In the genomic region with DNA sequence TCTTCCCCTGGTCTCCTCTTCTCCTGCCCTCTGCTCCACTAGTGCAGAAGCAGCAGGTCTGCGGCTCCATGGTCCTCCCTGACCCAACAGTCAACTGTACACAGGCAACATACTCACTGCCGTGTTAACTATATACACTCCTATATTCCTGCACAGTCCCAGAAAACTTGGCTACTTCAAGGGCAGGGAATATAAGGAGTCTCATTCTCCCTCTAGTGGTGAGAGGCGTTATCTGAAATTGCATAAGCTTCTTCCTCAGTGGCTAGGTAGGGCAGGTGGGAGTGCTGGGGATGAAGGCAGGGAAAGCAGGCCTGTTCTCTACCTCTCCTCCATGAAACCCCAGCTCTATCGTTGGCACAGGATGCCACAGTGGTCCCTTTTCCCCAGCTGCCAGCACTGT, we compare ENCODE assay signal across 9 mouse cellular contexts. TPM values are rescaled to one million over a fixed set of nuclear protein-coding genes. Genes with fewer than 3 reads are reported as not detected.
DNase-seq lines count a peak whose midpoint lies in the region; ATAC-seq and TF ChIP-seq lines count a peak whose summit lies in the region.
"Had no signal": no experiment of that assay in that cellular context is flagged by ENCODE, and none has a peak within 500 bp of the region (broad histone marks: within the 10 kb centered on the region; RNA-seq: fewer than 3 reads in every experiment).

No protein-coding gene starts in this region.

- TF ChIP-seq CTCF in MEL (IDR thresholded peaks at IDR 0.05 in 2 of 3, conservative IDR thresholded peaks at IDR 0.05 in 1 of 3; ENCODE audit: control insufficient read depth in 1 of 3, insufficient read depth in 1 of 3, low read depth in 2 of 3, low read length in 3 of 3, poor library complexity in 1 of 3, severe bottlenecking in 1 of 3): peak in 1 of 3 experiments; percentile 15; a peak in 1 of 6 replicates

- no peaks in the 10 kb centered on the region for H3K36me3 ChIP-seq in MEL (ENCODE audit: control insufficient read depth in 1 of 2, insufficient read depth in 2 of 2, low read length in 2 of 2)
- H3K36me3 ChIP-seq in forebrain, embryonic 12.5 days (replicated peaks): no peaks in the 10 kb centered on the region
- H3K36me3 ChIP-seq in neural tube, embryonic 12.5 days: no peaks in the 10 kb centered on the region

- DNase-seq in heart, adult 11 months: peak; percentile 78
- DNase-seq in heart, postnatal 25 days (ENCODE audit: low spot score): no peak
- peak; percentile 2 for DNase-seq in MEL (ENCODE audit: low read depth, low spot score)
- peak; percentile 19 for DNase-seq in kidney, postnatal 10 days
- no peak for DNase-seq in gastrocnemius, adult 8-10 months (ENCODE audit: low spot score in 2 of 2)

- no peaks in the 10 kb centered on the region for H3K9me3 ChIP-seq in MEL (replicated peaks; ENCODE audit: insufficient read depth, low read length)
- H3K9me3 ChIP-seq in forebrain, embryonic 12.5 days: no peaks in the 10 kb centered on the region
- no peaks in the 10 kb centered on the region for H3K9me3 ChIP-seq in neural tube, embryonic 12.5 days

- no peak for TF ChIP-seq POLR2A in MEL (IDR thresholded peaks at IDR 0.05; ENCODE audit: control insufficient read depth in 1 of 2, insufficient read depth in 1 of 2, low read depth in 1 of 2, low read length in 2 of 2, poor library complexity in 1 of 2)

- 39% methylated on average over 4 of the region's 4 CpGs for WGBS in forebrain, embryonic 12.5 days
- 30% methylated on average over 4 of the region's 4 CpGs for WGBS in neural tube, embryonic 12.5 days

- no peaks in the 10 kb centered on the region for H3K4me1 ChIP-seq in MEL (ENCODE audit: control insufficient read depth in 1 of 2, insufficient read depth in 2 of 2, low read length in 2 of 2)
- peaks cover 9% of the 10 kb centered on the region; the same call in 1 of the 2 replicates for H3K4me1 ChIP-seq in forebrain, embryonic 12.5 days
- 0 out of 2 replicates have a peak, but pooled peaks cover 6% of the 10 kb centered on the region for H3K4me1 ChIP-seq in neural tube, embryonic 12.5 days

- intact Hi-C loops in heart, postnatal 25 days (cut with DNase I): loop anchor here (10.0 kb wide), 1 partner anchor 119 kb away; no protein-coding TSS in a partner anchor

- H3K79me2 ChIP-seq in MEL (ENCODE audit: control insufficient read depth, insufficient read depth, low read length, poor library complexity): no peaks in the 10 kb centered on the region

- no peak overlapping the region for H3K4me3 ChIP-seq in MEL (ENCODE audit: control insufficient read depth in 1 of 2, insufficient read depth in 1 of 2, low read depth in 2 of 2, low read length in 2 of 2)
- H3K4me3 ChIP-seq in forebrain, embryonic 12.5 days (replicated peaks): no peak overlapping the region
- H3K4me3 ChIP-seq in neural tube, embryonic 12.5 days: no peak overlapping the region

- no peak overlapping the region for H3K4me2 ChIP-seq in forebrain, embryonic 12.5 days
- H3K4me2 ChIP-seq in neural tube, embryonic 12.5 days (replicated peaks): no peak overlapping the region

- H3K27ac ChIP-seq in MEL (ENCODE audit: control insufficient read depth, low read depth, low read length): no peak overlapping the region
- no peak overlapping the region for H3K27ac ChIP-seq in forebrain, embryonic 12.5 days
- no peak overlapping the region for H3K27ac ChIP-seq in neural tube, embryonic 12.5 days

- H3K9ac ChIP-seq in MEL (ENCODE audit: control insufficient read depth, low read depth, low read length, poor library complexity, severe bottlenecking): no peak overlapping the region
- H3K9ac ChIP-seq in forebrain, embryonic 12.5 days: no peak overlapping the region
- H3K9ac ChIP-seq in neural tube, embryonic 12.5 days: no peak overlapping the region

- TF ChIP-seq EP300 in MEL (IDR thresholded peaks at IDR 0.05; ENCODE audit: low read depth in 1 of 2, low read length in 2 of 2): no peak

- no peaks in the 10 kb centered on the region for H3K27me3 ChIP-seq in MEL (ENCODE audit: control insufficient read depth in 1 of 2, insufficient read depth in 2 of 2, low read length in 2 of 2)
- peaks cover 28% of the 10 kb centered on the region for H3K27me3 ChIP-seq in forebrain, embryonic 12.5 days
- peaks cover 16% of the 10 kb centered on the region for H3K27me3 ChIP-seq in neural tube, embryonic 12.5 days (replicated peaks)

- ATAC-seq in forebrain, embryonic 12.5 days (ENCODE audit: low FRiP score): peak; percentile 28; the same call in 1 of the 2 replicates
- peak; percentile 31; the same call in 1 of the 2 replicates for ATAC-seq in neural tube, embryonic 12.5 days (ENCODE audit: low FRiP score, low read depth)
- ATAC-seq in activated CD4-positive, CD25-positive, alpha-beta regulatory T cell, adult 4 months: no peak

- no peak for TF ChIP-seq RAD21 in MEL (IDR thresholded peaks at IDR 0.05; ENCODE audit: low read depth, low read length)

TF ChIP-seq in MEL, 35 proteins besides CTCF, POLR2A, EP300 and RAD21:
- TF ChIP-seq UBTF (IDR thresholded peaks at IDR 0.05; ENCODE audit: borderline replicate concordance, insufficient read depth, low read depth, low read length) (no peak), NRF1 (IDR thresholded peaks at IDR 0.05; ENCODE audit: insufficient read depth, low read depth, low read length, poor library complexity, severe bottlenecking) (no peak), KAT2A (conservative IDR thresholded peaks at IDR 0.05; ENCODE audit: low read depth, low read length) (no peak), MYC (IDR thresholded peaks at IDR 0.05; ENCODE audit: low read depth, low read length) (no peak), USF1 (IDR thresholded peaks at IDR 0.05; ENCODE audit: low read depth, low read length) (no peak), BHLHE40 (IDR thresholded peaks at IDR 0.05; ENCODE audit: borderline replicate concordance, low read depth, low read length) (no peak), ZNF384 (IDR thresholded peaks at IDR 0.05; ENCODE audit: low read depth, low read length) (no peak), RCOR1 (IDR thresholded peaks at IDR 0.05; ENCODE audit: low read depth, low read length) (no peak), GABPA (IDR thresholded peaks at IDR 0.05; ENCODE audit: low read depth, low read length) (no peak), SIN3A (IDR thresholded peaks at IDR 0.05; ENCODE audit: low read length) (no peak), SMC3 (IDR thresholded peaks at IDR 0.05; ENCODE audit: low read depth, low read length) (no peak), MYB (IDR thresholded peaks at IDR 0.05; ENCODE audit: low read depth, low read length) (no peak), MXI1 (IDR thresholded peaks at IDR 0.05; ENCODE audit: low read depth, low read length) (no peak), CHD2 (IDR thresholded peaks at IDR 0.05; ENCODE audit: low read length) (no peak), USF2 (IDR thresholded peaks at IDR 0.05; ENCODE audit: borderline replicate concordance in 1 of 2, insufficient read depth in 1 of 2, low read depth in 1 of 2, low read length in 2 of 2) (no peak), POLR2AphosphoS2 (IDR thresholded peaks at IDR 0.05; ENCODE audit: low read length) (no peak), ETS1 (IDR thresholded peaks at IDR 0.05; ENCODE audit: low read depth, low read length) (no peak), HCFC1 (IDR thresholded peaks at IDR 0.05; ENCODE audit: low read depth, low read length) (no peak)

RNA-seq across cellular contexts. Expression of gene Gabrg3, which starts 2.9 kb away (rescaled TPM):
- under 1 TPM; 0.03 TPM for total RNA-seq in heart, postnatal 25 days (2021)
- not detected in 2 replicates for total RNA-seq in MEL (2012; rRNA removed)
- not detected for polyA plus RNA-seq in MEL (2012; ENCODE audit: insufficient read depth in 1 of 2, insufficient read length in 2 of 2, low read depth in 1 of 2, low replicate concordance in 2 of 2, missing spikeins in 1 of 2)
- 0.47 and 0.98 TPM in 2 replicates for polyA plus RNA-seq in forebrain, embryonic 12.5 days (2016; fragmentation: Nextera tagmentation; extraction: Ambion mirVana)
- polyA plus RNA-seq in neural tube, embryonic 12.5 days (2016; fragmentation: Nextera tagmentation; extraction: Ambion mirVana): 1.5 and 1.7 TPM in 2 replicates
- under 1 TPM in 1 of 2 experiments, not detected in 1; 0.09 TPM for polyA plus RNA-seq in activated CD4-positive, CD25-positive, alpha-beta regulatory T cell, adult 4 months (2017; shearing (Covaris generic))
- not detected for total RNA-seq in gastrocnemius, adult 8-10 months (2022)
- total RNA-seq: hematopoietic stem cell, adult 5-6 weeks had no signal

RNA-seq across cellular contexts. Expression of gene Gabrb3, which starts 35.4 kb away (rescaled TPM):
- under 1 TPM; 0.64 to 0.83 TPM for total RNA-seq in heart, postnatal 25 days (2021)
- total RNA-seq in MEL (2012; rRNA removed): not detected in 2 replicates
- not detected for polyA plus RNA-seq in MEL (2012; ENCODE audit: insufficient read depth in 1 of 2, insufficient read length in 2 of 2, low read depth in 1 of 2, low replicate concordance in 2 of 2, missing spikeins in 1 of 2)
- polyA plus RNA-seq in forebrain, embryonic 12.5 days (2016; fragmentation: Nextera tagmentation; extraction: Ambion mirVana): 11.9 and 17.9 TPM in 2 replicates
- 17.1 and 22.8 TPM in 2 replicates for polyA plus RNA-seq in neural tube, embryonic 12.5 days (2016; fragmentation: Nextera tagmentation; extraction: Ambion mirVana)
- under 1 TPM in 1 of 2 experiments, not detected in 1; 0.08 TPM for polyA plus RNA-seq in activated CD4-positive, CD25-positive, alpha-beta regulatory T cell, adult 4 months (2017; shearing (Covaris generic))
- under 1 TPM in 1 of 4 experiments, not detected in 3; 0.34 TPM for total RNA-seq in gastrocnemius, adult 8-10 months (2022)
- total RNA-seq: hematopoietic stem cell, adult 5-6 weeks had no signal

Comparison
In these comparisons a context has a peak if more than half of its experiments do, and no peak if none do; other contexts are left out.
1. DNase-seq: peak in heart, adult 11 months (single experiment), MEL (single experiment) and kidney, postnatal 10 days (single experiment); none in heart, postnatal 25 days (single experiment) and gastrocnemius, adult 8-10 months (0 of 2).